In genomic region chr14:94895261-94895769, GRCm38 (mm10) we compare ENCODE assay signal across 24 mouse cellular contexts.
"Had no signal": no experiment of that assay in that cellular context is flagged by ENCODE, and none has a peak within 500 bp of the region (broad histone marks: within the 10 kb centered on the region; RNA-seq: fewer than 3 reads in every experiment).

No protein-coding gene starts in this region.

- DNase-seq: gastrocnemius, postnatal 14 days; gastrocnemius, postnatal 36 days; heart, adult 11 months; heart, adult 2 months; heart, postnatal 14 days; heart, postnatal 36 days; kidney, adult 18-20 months; kidney, adult 8-10 months; kidney, postnatal 14 days; kidney, postnatal 36 days; liver; liver, embryonic 13.5 days had no signal

- H3K4me2 ChIP-seq: heart, embryonic 11.5 days; heart, embryonic 13.5 days; heart, embryonic 15.5 days; hindbrain, embryonic 13.5 days; hindbrain, embryonic 15.5 days; limb, embryonic 12.5 days; liver, embryonic 11.5 days; liver, embryonic 13.5 days; liver, embryonic 15.5 days had no signal

- H3K27ac ChIP-seq: heart, adult 2 months; heart, embryonic 13.5 days; heart, embryonic 15.5 days; hindbrain, embryonic 13.5 days; hindbrain, embryonic 15.5 days; hindbrain, postnatal 0 days; left cerebral cortex, adult 2 months; limb, embryonic 10.5 days; limb, embryonic 12.5 days; liver, embryonic 13.5 days; liver, embryonic 15.5 days had no signal

- H3K9me3 ChIP-seq: heart, embryonic 13.5 days; heart, embryonic 15.5 days; hindbrain, embryonic 13.5 days; hindbrain, embryonic 15.5 days; limb, embryonic 10.5 days; limb, embryonic 12.5 days; liver, embryonic 13.5 days; liver, embryonic 15.5 days had no signal

- ATAC-seq: hindbrain, postnatal 0 days; intestine, embryonic 16.5 days had no signal

- H3K9ac ChIP-seq: heart, embryonic 13.5 days; heart, embryonic 15.5 days; hindbrain, embryonic 13.5 days; hindbrain, embryonic 15.5 days; limb, embryonic 12.5 days; liver, embryonic 13.5 days; liver, embryonic 15.5 days had no signal

- H3K27me3 ChIP-seq: heart, embryonic 13.5 days; heart, embryonic 15.5 days; hindbrain, embryonic 13.5 days; hindbrain, embryonic 15.5 days; limb, embryonic 12.5 days; liver, embryonic 13.5 days; liver, embryonic 15.5 days had no signal

- H3K4me3 ChIP-seq: heart, adult 2 months; heart, embryonic 13.5 days; heart, embryonic 15.5 days; hindbrain, embryonic 13.5 days; hindbrain, embryonic 15.5 days; left cerebral cortex, adult 2 months; limb, embryonic 10.5 days; limb, embryonic 12.5 days; liver, embryonic 13.5 days; liver, embryonic 15.5 days had no signal

- H3K4me1 ChIP-seq: heart, embryonic 13.5 days; heart, embryonic 15.5 days; limb, embryonic 10.5 days; limb, embryonic 12.5 days; liver, embryonic 13.5 days; liver, embryonic 15.5 days had no signal

- H3K36me3 ChIP-seq: heart, embryonic 13.5 days; heart, embryonic 15.5 days; hindbrain, embryonic 13.5 days; hindbrain, embryonic 15.5 days; limb, embryonic 10.5 days; limb, embryonic 12.5 days; liver, embryonic 13.5 days; liver, embryonic 15.5 days had no signal
